ENCODE assay signal across 13 mouse cellular contexts in the genomic region with DNA sequence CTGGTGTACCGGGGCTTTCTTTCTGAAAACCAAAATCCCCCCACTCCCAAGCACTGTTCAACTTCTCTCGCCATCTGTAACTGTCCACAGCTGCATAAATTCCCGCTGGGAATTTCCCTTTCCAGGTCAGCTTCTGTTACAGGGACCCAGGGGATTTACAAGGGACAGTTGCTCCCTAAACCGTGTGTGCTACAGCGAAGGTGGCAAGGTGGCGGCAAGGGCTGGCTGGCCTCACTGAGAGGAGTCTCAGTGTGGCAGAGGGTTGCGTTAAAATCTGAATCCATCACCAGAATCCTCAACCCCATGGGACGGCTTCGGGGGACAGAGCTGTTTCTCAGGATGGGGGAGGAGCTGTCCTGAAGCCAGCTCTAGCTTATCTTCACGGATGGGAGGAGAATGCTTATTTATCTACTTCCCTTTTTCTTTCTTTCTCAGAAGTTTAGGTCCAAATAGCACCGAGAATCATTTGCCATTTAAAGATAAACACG. TPM values are rescaled to one million over a fixed set of nuclear protein-coding genes. Genes with fewer than 3 reads are reported as not detected.
A peak's percentile ranks its signal among the peaks of the same experiment; 100 is the strongest.
DNase-seq lines count a peak whose midpoint lies in the region; ATAC-seq lines count a peak whose summit lies in the region.
"Had no signal": no experiment of that assay in that cellular context is flagged by ENCODE, and none has a peak within 500 bp of the region (broad histone marks: within the 10 kb centered on the region; RNA-seq: fewer than 3 reads in every experiment).

No protein-coding gene starts in this region.

- DNase-seq in A20 (ENCODE audit: low read depth, low spot score): peak; percentile 83
- DNase-seq in B cell, adult 2 months: peak; percentile 58 to 59
- DNase-seq in adrenal gland, adult 2 months: no peak
- no peak for DNase-seq in adrenal gland, postnatal 4 days (ENCODE audit: low spot score in 2 of 2)
- DNase-seq: cerebellum, adult 9-11 months; right cerebral cortex, postnatal 4 days; thymus, adult 18-20 months had no signal

- H3K9ac ChIP-seq in kidney, embryonic 16.5 days (replicated peaks; ENCODE audit: low read length): no peak overlapping the region
- H3K9ac ChIP-seq in kidney, embryonic 14.5 days (ENCODE audit: low read depth, low read length): no peak overlapping the region
- H3K9ac ChIP-seq: liver, embryonic 14.5 days; midbrain, embryonic 12.5 days had no signal

- H3K9me3 ChIP-seq in kidney, embryonic 16.5 days (ENCODE audit: low read length): no peaks in the 10 kb centered on the region
- no peaks in the 10 kb centered on the region; the same call in 1 of the 2 replicates for H3K9me3 ChIP-seq in kidney, embryonic 14.5 days (ENCODE audit: control insufficient read depth, low read length)
- H3K9me3 ChIP-seq in megakaryocyte, embryonic 14.5 days: peaks cover 4% of the 10 kb centered on the region; the same call in 1 of the 2 replicates
- H3K9me3 ChIP-seq: midbrain, embryonic 12.5 days had no signal

- H3K27ac ChIP-seq in kidney, embryonic 16.5 days (ENCODE audit: low read length): no peak overlapping the region
- no peak overlapping the region for H3K27ac ChIP-seq in kidney, embryonic 14.5 days (ENCODE audit: low read depth, low read length)
- H3K27ac ChIP-seq: liver, embryonic 14.5 days; midbrain, embryonic 12.5 days had no signal

- no peaks in the 10 kb centered on the region for H3K36me3 ChIP-seq in kidney, embryonic 16.5 days (ENCODE audit: insufficient read depth, low read length)
- H3K36me3 ChIP-seq in kidney, embryonic 14.5 days (ENCODE audit: control insufficient read depth, insufficient read depth, low read length): no peaks in the 10 kb centered on the region
- peaks cover 3% of the 10 kb centered on the region for H3K36me3 ChIP-seq in megakaryocyte, embryonic 14.5 days (replicated peaks; ENCODE audit: low read length)
- H3K36me3 ChIP-seq: midbrain, embryonic 12.5 days had no signal

- H3K4me2 ChIP-seq in kidney, embryonic 16.5 days (replicated peaks; ENCODE audit: low read depth, low read length): 0 out of 2 replicates have a peak overlapping the region, but pooled peaks have one; percentile 3
- no peak overlapping the region for H3K4me2 ChIP-seq in kidney, embryonic 14.5 days (replicated peaks; ENCODE audit: low read depth, low read length)
- H3K4me2 ChIP-seq: midbrain, embryonic 12.5 days had no signal

- no peak for ATAC-seq in kidney, embryonic 16.5 days (ENCODE audit: low FRiP score, low TSS enrichment)
- ATAC-seq in kidney, embryonic 14.5 days (ENCODE audit: low FRiP score, low TSS enrichment): no peak
- ATAC-seq: inflammation-experienced regulatory T-cells, adult 6 months had no signal

- no peak overlapping the region for H3K4me3 ChIP-seq in kidney, embryonic 16.5 days (ENCODE audit: low read length)
- no peak overlapping the region for H3K4me3 ChIP-seq in kidney, embryonic 14.5 days (ENCODE audit: low read length)
- H3K4me3 ChIP-seq in megakaryocyte, embryonic 14.5 days (replicated peaks): peak overlapping the region; percentile 87
- H3K4me3 ChIP-seq: midbrain, embryonic 12.5 days had no signal

- peaks cover 33% of the 10 kb centered on the region for H3K4me1 ChIP-seq in kidney, embryonic 16.5 days (ENCODE audit: insufficient read depth, low read length)
- peaks cover 18% of the 10 kb centered on the region; the same call in 1 of the 2 replicates for H3K4me1 ChIP-seq in kidney, embryonic 14.5 days (ENCODE audit: control insufficient read depth, insufficient read depth, low read length)
- peaks cover 56% of the 10 kb centered on the region for H3K4me1 ChIP-seq in megakaryocyte, embryonic 14.5 days

- WGBS in kidney, embryonic 16.5 days: 9% methylated on average over 12 of the region's 12 CpGs
- WGBS in kidney, embryonic 14.5 days: 6% methylated on average over 12 of the region's 12 CpGs

- H3K27me3 ChIP-seq in kidney, embryonic 16.5 days (ENCODE audit: insufficient read depth, low read length): peaks cover 40% of the 10 kb centered on the region
- H3K27me3 ChIP-seq in kidney, embryonic 14.5 days (ENCODE audit: control insufficient read depth, insufficient read depth, low read length): peaks cover 34% of the 10 kb centered on the region
- peaks cover 43% of the 10 kb centered on the region for H3K27me3 ChIP-seq in megakaryocyte, embryonic 14.5 days (replicated peaks)

RNA-seq across cellular contexts. Expression of a gene that starts 1.6 kb away (rescaled TPM):
- 8.5 and 8.6 TPM in 2 replicates for polyA plus RNA-seq in kidney, embryonic 16.5 days (2015; fragmentation: Nextera tagmentation; extraction: Ambion mirVana)
- polyA plus RNA-seq in kidney, embryonic 14.5 days (2014; fragmentation: Nextera tagmentation; extraction: Ambion mirVana): 2.1 and 3.7 TPM in 2 replicates
- polyA plus RNA-seq in megakaryocyte, embryonic 14.5 days (2012; ENCODE audit: insufficient read depth, low replicate concordance): 6.1 and 23.0 TPM in 2 replicates
- 1 to 10 TPM; 1.1 to 1.9 TPM for total RNA-seq in adrenal gland, adult 2 months (2021)
- 1.5 and 1.9 TPM in 2 replicates for polyA plus RNA-seq in adrenal gland, adult 2 months (2012; rRNA removed)
- total RNA-seq in adrenal gland, postnatal 4 days (2021): 1 to 10 TPM; 2.1 to 5.5 TPM
- polyA plus RNA-seq: inflammation-experienced regulatory T-cells, adult 6 months had no signal

Comparison
In these comparisons a context has a peak if more than half of its experiments do, and no peak if none do; other contexts are left out.
1. DNase-seq: peak in A20 (single experiment) and B cell, adult 2 months (2 of 2); none in adrenal gland, adult 2 months (single experiment) and adrenal gland, postnatal 4 days (0 of 2).